Mouse (Mus musculus): ENCODE data around the gene Atp9a. TPM values are rescaled to one million over a fixed set of nuclear protein-coding genes. Genes with fewer than 3 reads are reported as not detected.

The Atp9a gene
- polyA plus RNA-seq, 1 experiment from 2014 or later = 4.0 TPM

DNA sequence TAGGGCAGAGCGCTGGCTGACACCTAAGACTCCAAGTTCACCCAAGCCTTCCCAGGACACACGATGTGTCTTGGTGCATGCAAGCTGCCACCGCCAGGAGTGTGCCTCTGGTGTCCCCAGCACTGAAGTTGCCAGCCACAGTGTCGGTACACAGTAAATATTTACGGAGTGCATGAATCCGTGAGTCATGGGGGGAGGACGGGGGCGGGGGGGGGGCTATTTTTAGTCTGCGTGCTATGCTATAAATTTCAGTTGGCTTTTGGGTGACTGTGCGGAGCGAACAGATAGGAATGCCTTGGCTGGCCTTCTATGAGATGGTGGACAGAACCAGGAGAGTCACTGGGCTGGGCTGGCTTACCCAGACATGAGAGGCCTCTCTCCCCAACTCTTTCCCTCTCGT is 14.2 kb downstream of the Atp9a start:
- Histone ChIP-seq H3K4me1 (ENCODE audit: control insufficient read depth, low read depth, low read length) (no peaks in the 10 kb centered on the region), H3K4me3 (ENCODE audit: low read depth, low read length) (no peak overlapping the region), H3K36me3 (ENCODE audit: control insufficient read depth, insufficient read depth) (no peaks in the 10 kb centered on the region), H3K9ac (ENCODE audit: low read depth, low read length) (no peak overlapping the region), H3K4me2 (ENCODE audit: low read depth, low read length) (no peak overlapping the region), H3K27ac (ENCODE audit: low read length) (no peak overlapping the region), H3K27me3 (ENCODE audit: control insufficient read depth, insufficient read depth, low read depth, low read length) (no peaks in the 10 kb centered on the region), H3K9me3 (replicated peaks; ENCODE audit: control insufficient read depth, low read length) (no peaks in the 10 kb centered on the region)
- 58% methylated on average over 12 of the region's 12 CpGs for WGBS (ENCODE audit: insufficient replicate concordance)
- no peak for ATAC-seq (ENCODE audit: low read depth)

DNA sequence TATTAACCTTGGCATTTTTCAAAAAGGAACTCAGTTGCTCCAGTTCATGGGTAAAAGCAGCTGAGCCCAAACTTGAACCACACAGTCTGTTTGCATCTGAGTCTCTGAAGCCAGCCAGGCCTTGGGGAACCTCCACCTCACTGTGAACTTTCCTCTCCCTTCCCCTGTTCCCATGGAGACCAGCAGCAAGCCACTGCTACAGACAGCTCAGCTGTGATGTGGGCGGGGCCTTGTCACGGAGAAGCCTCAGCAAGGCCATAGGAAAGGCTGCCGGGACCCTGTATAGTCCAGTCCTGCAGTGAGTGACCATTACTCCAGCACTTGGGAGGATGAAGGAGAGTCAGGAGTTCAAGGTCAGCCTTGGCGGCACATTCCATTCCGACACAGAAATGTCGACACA is 16.2 kb downstream of the Atp9a start:
- WGBS (ENCODE audit: insufficient replicate concordance) = 46% methylated on average over 6 of the region's 6 CpGs
- Histone ChIP-seq H3K36me3 (ENCODE audit: control insufficient read depth, insufficient read depth) (no peaks in the 10 kb centered on the region), H3K4me2 (ENCODE audit: low read depth, low read length) (no peak overlapping the region), H3K9ac (ENCODE audit: low read depth, low read length) (no peak overlapping the region), H3K27me3 (ENCODE audit: control insufficient read depth, insufficient read depth, low read depth, low read length) (no peaks in the 10 kb centered on the region), H3K4me1 (ENCODE audit: control insufficient read depth, low read depth, low read length) (no peaks in the 10 kb centered on the region), H3K9me3 (replicated peaks; ENCODE audit: control insufficient read depth, low read length) (no peaks in the 10 kb centered on the region), H3K4me3 (ENCODE audit: low read depth, low read length) (no peak overlapping the region), H3K27ac (ENCODE audit: low read length) (no peak overlapping the region)
- ATAC-seq (ENCODE audit: low read depth) = peak; percentile 77

DNA sequence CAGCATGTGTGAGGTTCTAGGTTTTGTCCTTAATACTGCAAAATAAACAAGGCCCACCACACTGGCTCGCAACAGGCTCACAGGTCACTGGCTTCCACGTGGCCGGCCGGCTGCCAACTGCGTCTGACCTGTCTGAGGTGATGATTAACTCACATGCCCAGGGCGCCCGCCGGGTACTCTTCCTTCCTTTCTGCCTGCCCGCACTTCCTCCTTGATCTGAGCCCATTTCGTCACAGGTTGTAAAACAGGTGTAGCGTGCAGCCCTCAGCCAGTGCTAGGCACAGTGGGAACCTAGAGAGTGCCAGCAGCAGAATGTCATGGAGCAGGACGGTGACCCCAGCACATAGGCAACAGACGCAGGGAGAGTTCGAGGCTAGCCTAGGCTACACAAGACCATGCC is 20.9 kb downstream of the Atp9a start:
- Histone ChIP-seq H3K9ac (ENCODE audit: low read depth, low read length) (no peak overlapping the region), H3K4me1 (ENCODE audit: control insufficient read depth, low read depth, low read length) (no peaks in the 10 kb centered on the region), H3K27me3 (ENCODE audit: control insufficient read depth, insufficient read depth, low read depth, low read length) (no peaks in the 10 kb centered on the region), H3K9me3 (replicated peaks; ENCODE audit: control insufficient read depth, low read length) (no peaks in the 10 kb centered on the region), H3K4me2 (ENCODE audit: low read depth, low read length) (no peak overlapping the region), H3K36me3 (ENCODE audit: control insufficient read depth, insufficient read depth) (no peaks in the 10 kb centered on the region), H3K4me3 (ENCODE audit: low read depth, low read length) (no peak overlapping the region), H3K27ac (ENCODE audit: low read length) (no peak overlapping the region)
- WGBS (ENCODE audit: insufficient replicate concordance) = 51% methylated on average over 14 of the region's 14 CpGs
- ATAC-seq (ENCODE audit: low read depth) = peak; percentile 53

DNA sequence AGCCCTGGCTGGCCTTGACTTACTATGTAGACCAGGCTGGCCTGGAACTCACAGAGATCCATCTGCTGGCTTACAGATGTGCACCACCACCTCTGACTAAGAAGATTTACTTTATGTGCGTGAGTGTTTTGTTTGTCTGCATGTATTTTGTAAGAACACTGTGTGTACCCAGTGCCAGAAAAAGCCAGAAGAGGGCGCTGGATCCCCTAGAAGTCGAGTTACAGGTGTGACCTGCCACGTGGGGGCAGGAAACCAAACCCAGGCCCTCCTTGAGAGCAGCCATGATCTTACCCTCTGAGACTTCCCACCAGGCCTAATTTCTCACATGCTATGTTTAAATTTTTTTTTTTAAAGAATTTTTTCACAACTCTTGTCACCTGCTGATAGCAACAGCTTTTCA is 22.5 kb downstream of the Atp9a start:
- Histone ChIP-seq H3K9me3 (replicated peaks; ENCODE audit: control insufficient read depth, low read length) (no peaks in the 10 kb centered on the region), H3K4me2 (ENCODE audit: low read depth, low read length) (no peak overlapping the region), H3K4me3 (ENCODE audit: low read depth, low read length) (no peak overlapping the region), H3K36me3 (ENCODE audit: control insufficient read depth, insufficient read depth) (no peaks in the 10 kb centered on the region), H3K9ac (ENCODE audit: low read depth, low read length) (no peak overlapping the region), H3K4me1 (ENCODE audit: control insufficient read depth, low read depth, low read length) (no peaks in the 10 kb centered on the region), H3K27me3 (ENCODE audit: control insufficient read depth, insufficient read depth, low read depth, low read length) (no peaks in the 10 kb centered on the region), H3K27ac (ENCODE audit: low read length) (no peak overlapping the region)
- no peak for ATAC-seq (ENCODE audit: low read depth)
- WGBS (ENCODE audit: insufficient replicate concordance) = 34% methylated on average over 4 of the region's 4 CpGs

DNA sequence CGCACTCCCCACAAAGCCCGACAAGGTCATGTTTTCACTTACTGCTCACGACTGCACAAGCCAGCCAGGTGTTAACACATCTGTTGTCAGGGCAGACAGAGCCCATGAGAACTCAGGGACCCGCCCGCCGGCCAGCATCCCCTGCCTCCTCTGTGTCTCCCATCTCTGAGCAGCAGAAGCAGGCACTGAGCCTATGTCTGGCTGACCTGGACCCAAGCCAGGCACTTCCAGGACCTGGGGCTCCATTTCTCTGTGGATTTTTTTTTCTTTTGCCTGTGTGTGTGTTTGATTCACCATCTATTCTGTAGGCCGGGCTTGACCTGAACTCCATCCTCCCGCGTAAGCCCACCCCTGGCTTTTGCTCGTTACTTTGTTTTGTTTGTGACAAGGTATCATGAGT is 23.5 kb downstream of the Atp9a start:
- no peak for ATAC-seq (ENCODE audit: low read depth)
- H3K27me3 ChIP-seq (ENCODE audit: control insufficient read depth, insufficient read depth, low read depth, low read length) = no peaks in the 10 kb centered on the region
- 75% methylated on average over 10 of the region's 10 CpGs for WGBS (ENCODE audit: insufficient replicate concordance)
- no peaks in the 10 kb centered on the region for H3K36me3 ChIP-seq (ENCODE audit: control insufficient read depth, insufficient read depth)
- H3K9ac ChIP-seq (ENCODE audit: low read depth, low read length) = no peak overlapping the region
- H3K27ac ChIP-seq (ENCODE audit: low read length) = no peak overlapping the region
- no peak overlapping the region for H3K4me2 ChIP-seq (ENCODE audit: low read depth, low read length)
- H3K9me3 ChIP-seq (replicated peaks; ENCODE audit: control insufficient read depth, low read length) = no peaks in the 10 kb centered on the region
- no peaks in the 10 kb centered on the region for H3K4me1 ChIP-seq (ENCODE audit: control insufficient read depth, low read depth, low read length)
- H3K4me3 ChIP-seq (ENCODE audit: low read depth, low read length) = no peak overlapping the region

DNA sequence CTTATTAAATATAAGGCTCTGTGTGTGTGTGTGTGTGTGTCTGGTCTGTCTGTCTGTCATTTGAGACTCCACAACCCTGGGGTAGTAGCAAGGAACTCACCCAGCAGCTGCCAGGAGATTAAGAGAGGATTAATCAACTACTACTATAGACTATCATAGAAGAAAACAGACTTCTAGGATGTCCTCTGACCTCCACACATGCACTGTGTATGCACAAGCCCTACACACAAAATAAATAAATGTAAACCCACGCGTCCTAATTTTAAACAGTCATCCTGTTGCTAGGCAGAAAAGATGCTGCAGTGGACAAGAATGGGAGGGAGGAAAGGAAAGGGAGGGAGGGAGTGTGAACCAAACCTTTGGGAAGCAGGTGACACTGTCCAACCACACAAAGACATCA is 23.9 kb downstream of the Atp9a start:
- Histone ChIP-seq H3K9me3 (replicated peaks; ENCODE audit: control insufficient read depth, low read length) (no peaks in the 10 kb centered on the region), H3K9ac (ENCODE audit: low read depth, low read length) (no peak overlapping the region), H3K36me3 (ENCODE audit: control insufficient read depth, insufficient read depth) (no peaks in the 10 kb centered on the region), H3K27me3 (ENCODE audit: control insufficient read depth, insufficient read depth, low read depth, low read length) (no peaks in the 10 kb centered on the region), H3K4me3 (ENCODE audit: low read depth, low read length) (no peak overlapping the region), H3K4me1 (ENCODE audit: control insufficient read depth, low read depth, low read length) (no peaks in the 10 kb centered on the region), H3K4me2 (ENCODE audit: low read depth, low read length) (no peak overlapping the region), H3K27ac (ENCODE audit: low read length) (no peak overlapping the region)
- ATAC-seq (ENCODE audit: low read depth) = no peak
- 67% methylated on average over 2 of the region's 2 CpGs for WGBS (ENCODE audit: insufficient replicate concordance)

DNA sequence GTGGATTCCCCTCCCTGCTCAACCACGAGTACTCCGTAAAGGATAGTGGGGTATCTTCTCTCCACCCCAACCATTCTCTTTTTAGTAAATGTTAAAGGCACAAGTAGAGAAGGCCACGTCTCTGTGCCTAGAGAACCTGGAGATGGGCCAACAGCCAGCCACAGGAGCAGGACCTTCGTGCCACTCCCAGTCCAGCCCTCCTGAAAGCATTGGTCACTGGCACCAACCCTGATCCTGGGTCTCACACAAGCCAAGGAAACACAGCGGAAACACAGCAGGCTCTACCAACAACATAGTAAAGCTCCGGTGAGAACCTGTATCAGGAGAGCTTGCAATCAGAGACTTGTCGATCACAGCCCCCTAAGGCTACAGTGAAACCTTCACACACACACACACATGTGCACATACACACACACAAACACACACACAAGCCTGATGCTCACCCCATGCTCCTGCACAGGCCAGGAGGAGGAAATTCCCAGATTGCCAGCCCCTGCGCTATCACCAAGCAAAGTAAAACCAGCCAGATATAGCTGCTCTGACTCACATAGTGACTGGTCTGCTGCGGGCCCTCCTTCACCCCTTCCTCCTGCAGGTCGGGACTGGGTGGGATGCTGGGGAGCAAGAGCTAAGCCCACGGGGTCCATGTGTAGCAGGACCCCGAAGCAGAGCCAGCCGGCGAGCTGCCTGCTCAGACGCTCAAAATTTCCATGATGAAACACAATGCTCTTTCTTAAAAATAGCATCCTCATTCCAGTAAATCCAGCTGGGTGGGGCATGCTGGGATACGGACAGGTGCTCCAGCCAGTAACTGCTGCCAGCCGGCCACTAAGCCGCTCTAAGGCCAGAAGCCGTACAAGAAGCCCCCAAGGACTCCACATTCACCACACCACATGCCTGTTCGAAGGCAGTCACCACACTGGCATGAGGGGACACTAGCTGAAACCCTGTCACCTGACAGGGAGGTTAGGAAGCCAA is 29.7 kb downstream of the Atp9a start:
- no peaks in the 10 kb centered on the region for H3K9me3 ChIP-seq (replicated peaks; ENCODE audit: control insufficient read depth, low read length)
- no peak overlapping the region for H3K4me3 ChIP-seq (ENCODE audit: low read depth, low read length)
- no peaks in the 10 kb centered on the region for H3K36me3 ChIP-seq (ENCODE audit: control insufficient read depth, insufficient read depth)
- WGBS (ENCODE audit: insufficient replicate concordance) = 72% methylated on average over 20 of the region's 20 CpGs
- no peak overlapping the region for H3K27ac ChIP-seq (ENCODE audit: low read length)
- no peaks in the 10 kb centered on the region for H3K27me3 ChIP-seq (ENCODE audit: control insufficient read depth, insufficient read depth, low read depth, low read length)
- H3K4me1 ChIP-seq (ENCODE audit: control insufficient read depth, low read depth, low read length) = no peaks in the 10 kb centered on the region
- no peak overlapping the region for H3K9ac ChIP-seq (ENCODE audit: low read depth, low read length)
- no peak overlapping the region for H3K4me2 ChIP-seq (ENCODE audit: low read depth, low read length)
- ATAC-seq (ENCODE audit: low read depth) = no peak

DNA sequence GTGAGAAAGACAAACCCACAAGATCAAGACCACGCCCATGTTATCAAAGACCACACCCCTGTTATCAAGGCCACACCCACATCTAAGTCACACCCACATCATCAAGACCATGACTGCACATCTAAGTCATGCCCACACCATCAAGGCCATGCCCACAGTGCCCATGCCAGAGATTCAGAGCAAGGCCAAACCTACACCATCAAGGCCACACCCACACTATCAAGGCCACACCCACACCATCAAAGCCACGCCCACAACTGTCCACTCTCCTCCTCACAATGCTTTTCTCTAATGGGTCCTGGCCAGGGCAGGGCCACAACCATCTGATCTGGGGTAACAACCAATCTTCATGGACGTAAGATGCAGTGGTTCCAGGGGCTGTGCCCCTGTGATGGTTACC is 31.2 kb downstream of the Atp9a start:
- ATAC-seq (ENCODE audit: low read depth) = no peak

DNA sequence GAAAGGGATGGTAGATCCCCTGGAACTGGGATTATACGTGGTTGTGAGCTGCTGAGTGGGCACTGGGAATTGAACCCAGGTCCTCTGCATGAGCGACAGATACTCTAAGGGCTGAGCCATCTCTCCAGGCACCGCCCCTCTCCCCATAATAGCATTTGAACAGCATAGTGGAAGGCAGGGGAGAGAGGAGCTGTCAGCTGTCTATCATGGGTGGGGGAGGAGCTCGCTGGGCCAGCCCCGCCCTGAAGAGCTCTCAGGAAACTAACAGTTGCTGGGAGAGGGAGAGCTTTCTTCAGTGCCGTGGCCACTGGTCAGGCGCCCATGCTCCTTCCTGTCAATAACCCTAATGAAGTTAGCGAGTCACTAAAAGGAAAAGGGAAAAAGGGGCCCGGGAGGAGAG is 34.4 kb downstream of the Atp9a start:
- no peaks in the 10 kb centered on the region for H3K9me3 ChIP-seq (replicated peaks; ENCODE audit: control insufficient read depth, low read length)
- no peak for ATAC-seq (ENCODE audit: low read depth)
- no peak overlapping the region for H3K4me2 ChIP-seq (ENCODE audit: low read depth, low read length)
- no peaks in the 10 kb centered on the region for H3K27me3 ChIP-seq (ENCODE audit: control insufficient read depth, insufficient read depth, low read depth, low read length)
- no peaks in the 10 kb centered on the region for H3K4me1 ChIP-seq (ENCODE audit: control insufficient read depth, low read depth, low read length)
- no peak overlapping the region for H3K27ac ChIP-seq (ENCODE audit: low read length)
- 33% methylated on average over 9 of the region's 9 CpGs for WGBS (ENCODE audit: insufficient replicate concordance)
- no peak overlapping the region for H3K9ac ChIP-seq (ENCODE audit: low read depth, low read length)
- H3K36me3 ChIP-seq (ENCODE audit: control insufficient read depth, insufficient read depth) = no peaks in the 10 kb centered on the region
- H3K4me3 ChIP-seq (ENCODE audit: low read depth, low read length) = no peak overlapping the region

More for the DNA sequence above, 31.2 kb downstream of the Atp9a start:
- Histone ChIP-seq H3K4me3 (ENCODE audit: low read depth, low read length) (no peak overlapping the region), H3K27me3 (ENCODE audit: control insufficient read depth, insufficient read depth, low read depth, low read length) (no peaks in the 10 kb centered on the region), H3K9ac (ENCODE audit: low read depth, low read length) (no peak overlapping the region), H3K4me2 (ENCODE audit: low read depth, low read length) (no peak overlapping the region), H3K27ac (ENCODE audit: low read length) (no peak overlapping the region), H3K4me1 (ENCODE audit: control insufficient read depth, low read depth, low read length) (no peaks in the 10 kb centered on the region), H3K9me3 (replicated peaks; ENCODE audit: control insufficient read depth, low read length) (no peaks in the 10 kb centered on the region), H3K36me3 (ENCODE audit: control insufficient read depth, insufficient read depth) (no peaks in the 10 kb centered on the region)
- 43% methylated on average over 3 of the region's 3 CpGs for WGBS (ENCODE audit: insufficient replicate concordance)

Data from liver, embryonic 16.5 days (tissue).